Mouse (Mus musculus): Measurements from ENCODE around the gene Abtb1. TPM values are rescaled to one million over a fixed set of nuclear protein-coding genes. Genes with fewer than 3 reads are reported as not detected.

The Abtb1 gene
- polyA plus RNA-seq, 1 experiment from 2014 or later, result 26.4 TPM

DNA sequence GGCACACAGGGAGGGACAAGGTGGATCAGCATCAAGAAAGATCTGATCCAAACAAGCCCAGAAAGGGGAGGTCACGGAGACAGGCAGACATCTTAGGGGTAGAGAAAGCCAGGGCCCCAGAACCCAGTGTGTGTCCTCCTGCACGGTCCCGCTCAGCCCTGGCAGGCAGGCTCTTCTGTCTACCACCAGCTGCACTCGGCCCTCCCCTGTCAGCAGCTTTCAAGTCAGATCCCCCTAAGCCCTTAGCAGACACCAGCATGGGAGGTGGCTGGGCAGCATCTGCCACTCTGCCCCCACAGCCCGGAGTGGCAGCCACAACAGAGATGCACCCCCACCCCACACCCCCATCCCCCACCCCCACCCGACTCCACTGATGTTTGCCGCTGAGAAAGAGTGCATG is 31.0 kb upstream of the Abtb1 start:
- 37% methylated on average over 7 of the region's 7 CpGs for WGBS
- Histone ChIP-seq H3K27me3 (replicated peaks; ENCODE audit: low read depth, poor library complexity, severe bottlenecking) (peaks cover 38% of the 10 kb centered on the region), H3K4me1 (peaks cover 31% of the 10 kb centered on the region), H3K4me3 (peak overlapping the region; percentile 84), H3K27ac (replicated peaks) (0 out of 2 replicates have a peak overlapping the region, but pooled peaks have one; percentile 6), H3K9me3 (no peaks in the 10 kb centered on the region), H3K36me3 (replicated peaks) (no peaks in the 10 kb centered on the region)
- peak; percentile 17 for DNase-seq (ENCODE audit: low spot score)

DNA sequence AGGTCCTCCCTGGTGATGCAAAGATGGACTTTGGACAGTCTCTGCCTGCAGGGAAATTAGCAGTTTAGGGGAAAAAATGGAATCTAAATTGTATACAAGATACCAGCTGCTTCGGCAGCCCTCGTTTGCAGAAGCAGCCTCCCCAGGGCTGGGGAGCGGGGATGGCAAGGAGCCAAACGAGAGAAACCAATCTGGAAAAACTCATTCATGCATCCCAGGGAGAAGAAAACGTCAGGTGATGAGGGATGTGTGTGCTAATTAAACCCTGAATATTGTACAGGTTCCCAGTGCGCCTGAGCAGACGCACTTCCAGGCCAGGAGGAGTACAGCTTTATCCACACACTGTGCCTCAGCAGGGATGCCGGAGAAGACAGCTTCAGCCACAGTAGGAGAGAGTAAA is 29.8 kb upstream of the Abtb1 start:
- no peak overlapping the region for H3K27ac ChIP-seq (replicated peaks)
- H3K4me3 ChIP-seq, result no peak overlapping the region
- WGBS, result 60% methylated on average over 8 of the region's 8 CpGs
- H3K36me3 ChIP-seq (replicated peaks), result no peaks in the 10 kb centered on the region
- no peaks in the 10 kb centered on the region for H3K9me3 ChIP-seq
- DNase-seq (ENCODE audit: low spot score), result no peak
- H3K4me1 ChIP-seq, result peaks cover 31% of the 10 kb centered on the region
- H3K27me3 ChIP-seq (replicated peaks; ENCODE audit: low read depth, poor library complexity, severe bottlenecking), result peaks cover 38% of the 10 kb centered on the region

DNA sequence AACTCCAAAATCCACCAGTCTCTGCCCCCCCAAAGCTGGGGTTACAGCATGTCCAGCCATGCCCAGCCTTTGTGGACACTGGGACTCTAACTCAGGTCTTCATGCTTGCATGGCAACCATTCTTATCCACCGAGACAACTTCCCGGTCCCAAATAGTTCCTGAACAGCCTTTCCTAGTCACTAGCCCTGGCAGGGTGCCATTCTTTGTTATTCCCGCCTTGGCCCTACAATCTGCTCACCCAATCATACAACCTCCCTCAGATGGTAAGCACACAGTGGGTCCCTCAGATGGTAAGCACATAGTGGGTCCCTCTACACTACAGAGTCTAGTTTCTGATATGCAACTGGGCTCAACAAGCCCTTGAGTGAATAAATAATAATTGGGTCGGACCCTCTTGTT is 28.8 kb upstream of the Abtb1 start:
- no peak overlapping the region for H3K4me3 ChIP-seq
- DNase-seq (ENCODE audit: low spot score), result no peak
- H3K27me3 ChIP-seq (replicated peaks; ENCODE audit: low read depth, poor library complexity, severe bottlenecking), result peaks cover 30% of the 10 kb centered on the region
- H3K36me3 ChIP-seq (replicated peaks), result no peaks in the 10 kb centered on the region
- 75% methylated on average over 4 of the region's 4 CpGs for WGBS
- peaks cover 31% of the 10 kb centered on the region for H3K4me1 ChIP-seq
- H3K9me3 ChIP-seq, result no peaks in the 10 kb centered on the region
- H3K27ac ChIP-seq (replicated peaks), result no peak overlapping the region

DNA sequence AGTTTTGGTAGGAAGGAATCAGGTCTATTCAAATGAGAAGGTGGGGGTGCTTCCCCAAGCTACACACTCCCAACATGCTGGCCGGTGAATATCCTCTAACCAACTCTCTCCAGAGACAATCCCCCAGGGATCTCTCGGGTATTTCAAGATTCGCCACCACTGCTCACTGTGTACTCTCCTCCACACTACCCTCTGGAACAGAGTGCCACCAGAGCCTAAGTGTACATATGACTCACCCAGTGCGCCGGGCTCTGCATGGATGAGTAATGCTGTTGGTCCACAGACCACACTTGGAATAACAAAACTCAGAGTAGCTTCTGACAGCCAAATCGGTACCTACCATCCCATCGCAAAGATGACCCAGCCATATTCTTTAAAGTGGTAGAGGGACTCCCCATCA is 27.7 kb upstream of the Abtb1 start:
- 87% methylated on average over 7 of the region's 7 CpGs for WGBS
- no peak overlapping the region for H3K4me3 ChIP-seq
- peaks cover 21% of the 10 kb centered on the region for H3K27me3 ChIP-seq (replicated peaks; ENCODE audit: low read depth, poor library complexity, severe bottlenecking)
- no peaks in the 10 kb centered on the region for H3K9me3 ChIP-seq
- no peak for DNase-seq (ENCODE audit: low spot score)
- H3K4me1 ChIP-seq, result peaks cover 24% of the 10 kb centered on the region
- peaks cover 7% of the 10 kb centered on the region; the same call in 1 of the 2 replicates for H3K36me3 ChIP-seq (replicated peaks)
- H3K27ac ChIP-seq (replicated peaks), result no peak overlapping the region

DNA sequence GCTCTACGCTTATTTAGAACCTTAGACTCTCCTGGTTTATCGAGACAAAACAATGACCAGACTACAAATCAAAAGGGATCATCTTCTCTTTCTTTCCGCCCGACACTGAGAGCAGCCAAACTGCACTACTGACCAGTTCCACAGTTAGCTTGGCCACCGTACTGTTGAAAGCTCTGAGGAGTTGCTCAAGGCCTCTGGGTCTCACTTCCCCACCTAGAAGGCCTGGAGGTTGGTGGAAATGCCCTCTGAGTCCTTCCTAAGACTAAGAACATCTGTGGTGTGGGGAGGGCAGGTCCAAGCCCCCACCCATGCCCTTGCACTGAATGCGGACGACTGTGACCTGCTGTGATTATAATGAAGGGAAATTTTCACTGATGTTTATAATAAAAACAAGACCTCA is 23.9 kb upstream of the Abtb1 start:
- no peak for DNase-seq (ENCODE audit: low spot score)
- Histone ChIP-seq H3K27me3 (replicated peaks; ENCODE audit: low read depth, poor library complexity, severe bottlenecking) (no peaks in the 10 kb centered on the region), H3K27ac (replicated peaks) (no peak overlapping the region), H3K4me3 (no peak overlapping the region), H3K9me3 (no peaks in the 10 kb centered on the region), H3K4me1 (no peaks in the 10 kb centered on the region), H3K36me3 (replicated peaks) (peaks cover 38% of the 10 kb centered on the region)
- WGBS, result 80% methylated on average over 7 of the region's 7 CpGs

DNA sequence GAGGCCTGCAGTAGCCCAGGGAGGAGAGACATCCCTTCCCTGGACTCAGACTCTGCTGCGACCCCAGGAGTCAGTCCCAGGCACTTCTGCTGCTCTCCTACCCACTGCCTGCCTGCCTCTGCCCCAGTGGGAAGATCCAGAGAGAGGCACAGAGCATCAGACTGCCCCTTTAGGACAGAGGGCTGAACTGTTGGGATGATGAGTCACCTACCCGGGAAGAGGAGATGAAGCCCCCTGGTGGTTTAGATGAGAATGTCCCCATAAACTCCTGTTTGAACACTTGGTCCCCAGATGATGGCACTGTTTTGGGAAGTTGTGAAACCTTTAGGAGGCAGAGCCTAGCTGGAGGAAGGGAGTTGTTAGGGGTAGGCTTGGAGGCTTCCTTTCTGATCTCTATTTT is 19.1 kb upstream of the Abtb1 start:
- Histone ChIP-seq H3K27me3 (replicated peaks; ENCODE audit: low read depth, poor library complexity, severe bottlenecking) (no peaks in the 10 kb centered on the region), H3K36me3 (replicated peaks) (peaks cover 49% of the 10 kb centered on the region), H3K4me3 (no peak overlapping the region), H3K9me3 (no peaks in the 10 kb centered on the region), H3K4me1 (0 out of 2 replicates have a peak, but pooled peaks cover 2% of the 10 kb centered on the region), H3K27ac (replicated peaks) (no peak overlapping the region)
- DNase-seq (ENCODE audit: low spot score), result peak; percentile 36
- WGBS, result 10% methylated on average over 2 of the region's 2 CpGs

DNA sequence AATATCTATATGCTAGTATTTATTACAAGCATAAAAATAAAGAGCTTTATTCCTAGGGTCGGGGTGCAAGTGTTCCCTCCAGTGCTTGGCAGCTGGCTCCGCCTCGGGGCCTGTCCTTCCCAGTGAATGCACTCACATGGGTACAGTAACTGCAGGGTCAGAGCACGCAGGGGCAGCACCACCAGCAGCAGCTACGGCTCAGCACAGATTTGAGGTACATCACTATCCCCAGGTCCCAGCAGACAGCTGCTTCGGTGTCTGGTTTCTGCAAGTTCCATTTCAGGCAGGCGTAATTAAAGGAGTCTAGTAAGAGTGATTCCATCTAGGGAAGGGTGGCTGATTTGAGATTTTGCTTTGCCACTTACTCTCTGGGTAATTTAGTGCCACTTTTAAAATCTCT is 16.6 kb upstream of the Abtb1 start:
- DNase-seq (ENCODE audit: low spot score), result no peak
- Histone ChIP-seq H3K4me3 (no peak overlapping the region), H3K4me1 (0 out of 2 replicates have a peak, but pooled peaks cover 2% of the 10 kb centered on the region), H3K27me3 (replicated peaks; ENCODE audit: low read depth, poor library complexity, severe bottlenecking) (no peaks in the 10 kb centered on the region), H3K36me3 (replicated peaks) (peaks cover 35% of the 10 kb centered on the region), H3K27ac (replicated peaks) (no peak overlapping the region), H3K9me3 (no peaks in the 10 kb centered on the region)
- WGBS, result 70% methylated on average over 7 of the region's 7 CpGs

DNA sequence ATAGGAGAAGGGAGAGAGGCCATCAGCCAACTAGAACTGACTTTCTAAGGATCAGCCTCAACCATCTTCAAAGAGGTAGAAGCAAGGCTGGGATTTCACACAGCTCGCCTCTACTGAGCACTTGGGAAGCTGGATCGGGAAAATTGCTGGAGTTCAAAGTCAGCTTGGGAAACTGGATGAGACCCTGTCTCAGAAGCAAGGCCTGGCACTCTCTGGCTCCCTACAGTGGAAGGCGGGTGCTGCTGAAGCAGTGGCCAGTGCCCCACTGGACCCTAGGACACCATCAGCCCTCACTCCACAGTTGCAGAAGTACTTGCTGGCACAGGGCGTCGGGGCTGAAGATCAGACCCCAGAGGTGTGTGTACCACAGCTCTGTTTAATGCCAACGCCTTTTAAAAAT is 16.0 kb upstream of the Abtb1 start:
- H3K36me3 ChIP-seq (replicated peaks), result peaks cover 30% of the 10 kb centered on the region
- DNase-seq (ENCODE audit: low spot score), result no peak
- no peaks in the 10 kb centered on the region for H3K27me3 ChIP-seq (replicated peaks; ENCODE audit: low read depth, poor library complexity, severe bottlenecking)
- H3K4me3 ChIP-seq, result no peak overlapping the region
- no peaks in the 10 kb centered on the region for H3K9me3 ChIP-seq
- 0 out of 2 replicates have a peak, but pooled peaks cover 5% of the 10 kb centered on the region for H3K4me1 ChIP-seq
- WGBS, result 86% methylated on average over 6 of the region's 6 CpGs
- H3K27ac ChIP-seq (replicated peaks), result no peak overlapping the region

DNA sequence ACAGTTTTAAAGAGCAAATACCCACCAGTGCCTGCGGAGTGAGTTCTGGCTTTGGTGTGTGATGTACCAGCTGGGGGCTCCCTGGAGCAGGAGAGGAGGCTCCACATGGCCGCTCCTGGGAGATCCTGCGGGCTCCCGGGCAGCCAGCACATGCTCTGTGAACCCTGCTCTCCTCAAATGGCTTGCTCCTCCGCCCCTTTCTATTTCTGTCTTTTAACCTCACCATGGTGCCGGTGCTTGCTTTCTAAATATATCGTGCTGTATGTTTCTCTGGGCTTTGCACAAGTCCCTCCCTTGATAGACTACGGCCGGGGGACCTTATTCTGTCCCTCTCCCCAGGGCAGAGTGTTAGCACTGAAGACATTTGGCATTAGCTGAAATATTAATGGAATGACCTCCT is 15.5 kb upstream of the Abtb1 start:
- DNase-seq (ENCODE audit: low spot score), result no peak
- 0 out of 2 replicates have a peak, but pooled peaks cover 5% of the 10 kb centered on the region for H3K4me1 ChIP-seq
- no peak overlapping the region for H3K4me3 ChIP-seq
- WGBS, result 45% methylated on average over 9 of the region's 9 CpGs
- H3K9me3 ChIP-seq, result no peaks in the 10 kb centered on the region
- no peak overlapping the region for H3K27ac ChIP-seq (replicated peaks)
- peaks cover 27% of the 10 kb centered on the region for H3K36me3 ChIP-seq (replicated peaks)
- no peaks in the 10 kb centered on the region for H3K27me3 ChIP-seq (replicated peaks; ENCODE audit: low read depth, poor library complexity, severe bottlenecking)

DNA sequence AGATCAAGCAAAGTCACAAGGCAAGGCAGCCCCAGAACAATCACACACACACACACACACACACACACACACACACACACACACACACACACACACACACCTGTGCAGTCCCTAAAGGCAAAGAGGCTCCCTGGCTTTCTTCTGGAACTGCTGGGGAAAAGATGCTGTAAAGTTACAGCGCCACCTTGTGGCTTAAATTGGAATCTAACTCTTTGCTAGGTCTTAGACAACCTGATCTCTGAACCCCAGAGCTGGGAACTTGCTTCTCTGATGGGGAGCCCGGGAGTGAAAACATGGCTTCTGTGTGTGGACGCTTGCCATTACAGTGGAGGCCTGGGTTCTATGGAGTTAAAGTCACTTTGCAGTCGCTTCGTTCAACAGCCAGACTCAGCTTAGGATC is 13.9 kb upstream of the Abtb1 start:
- peak; percentile 58 for DNase-seq (ENCODE audit: low spot score)
- no peak overlapping the region for H3K4me3 ChIP-seq
- no peak overlapping the region for H3K27ac ChIP-seq (replicated peaks)
- H3K36me3 ChIP-seq (replicated peaks), result peaks cover 16% of the 10 kb centered on the region; the same call in 1 of the 2 replicates
- H3K9me3 ChIP-seq, result no peaks in the 10 kb centered on the region
- WGBS, result 15% methylated on average over 5 of the region's 5 CpGs
- 0 out of 2 replicates have a peak, but pooled peaks cover 5% of the 10 kb centered on the region for H3K4me1 ChIP-seq
- no peaks in the 10 kb centered on the region for H3K27me3 ChIP-seq (replicated peaks; ENCODE audit: low read depth, poor library complexity, severe bottlenecking)

DNA sequence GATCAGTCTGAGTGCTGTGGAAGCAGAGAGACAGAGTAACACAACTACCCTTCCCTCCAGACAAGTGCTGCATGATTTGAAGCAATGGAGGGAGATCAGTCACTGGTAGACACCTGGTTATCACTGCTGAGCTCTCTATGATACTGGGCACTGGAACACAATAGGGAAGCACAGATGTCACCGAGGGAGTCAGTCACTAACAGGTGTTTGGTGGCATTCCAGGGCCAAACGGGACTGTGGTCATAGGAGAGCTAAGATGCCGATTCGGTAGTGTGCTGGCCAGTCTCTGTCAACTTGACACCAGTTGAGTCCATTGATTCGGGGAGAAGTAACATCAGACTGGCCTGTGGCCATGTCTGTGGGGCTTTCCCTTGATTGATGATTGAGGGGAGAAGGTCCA is 12.7 kb upstream of the Abtb1 start:
- Histone ChIP-seq H3K9me3 (no peaks in the 10 kb centered on the region), H3K4me1 (0 out of 2 replicates have a peak, but pooled peaks cover 5% of the 10 kb centered on the region), H3K4me3 (no peak overlapping the region), H3K36me3 (replicated peaks) (peaks cover 10% of the 10 kb centered on the region), H3K27ac (replicated peaks) (no peak overlapping the region), H3K27me3 (replicated peaks; ENCODE audit: low read depth, poor library complexity, severe bottlenecking) (no peaks in the 10 kb centered on the region)
- 80% methylated on average over 5 of the region's 5 CpGs for WGBS
- no peak for DNase-seq (ENCODE audit: low spot score)

DNA sequence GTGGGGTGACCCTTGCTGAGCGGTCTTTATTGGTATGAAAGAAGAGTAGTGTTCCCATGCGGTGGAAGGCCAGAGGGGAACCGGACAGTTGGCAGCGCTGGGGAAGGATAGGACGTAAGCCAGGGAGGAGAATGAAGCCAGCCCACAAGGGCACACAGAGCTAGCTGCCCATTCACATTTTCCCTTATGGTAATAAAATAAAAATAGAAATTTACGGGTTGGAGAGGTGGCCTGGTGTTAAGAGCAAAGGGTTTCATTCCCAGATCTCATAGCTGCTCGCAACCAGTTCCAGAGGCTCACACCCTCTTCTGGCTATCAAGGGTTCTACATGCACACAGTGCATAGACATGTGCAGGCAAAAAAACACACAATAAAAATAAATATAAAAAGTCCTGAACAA is 8.2 kb upstream of the Abtb1 start:
- no peak for DNase-seq (ENCODE audit: low spot score)
- 85% methylated on average over 7 of the region's 7 CpGs for WGBS
- Histone ChIP-seq H3K4me3 (no peak overlapping the region), H3K9me3 (no peaks in the 10 kb centered on the region), H3K4me1 (peaks cover 7% of the 10 kb centered on the region; the same call in 1 of the 2 replicates), H3K27ac (replicated peaks) (no peak overlapping the region), H3K27me3 (replicated peaks; ENCODE audit: low read depth, poor library complexity, severe bottlenecking) (no peaks in the 10 kb centered on the region), H3K36me3 (replicated peaks) (peaks cover 30% of the 10 kb centered on the region)

DNA sequence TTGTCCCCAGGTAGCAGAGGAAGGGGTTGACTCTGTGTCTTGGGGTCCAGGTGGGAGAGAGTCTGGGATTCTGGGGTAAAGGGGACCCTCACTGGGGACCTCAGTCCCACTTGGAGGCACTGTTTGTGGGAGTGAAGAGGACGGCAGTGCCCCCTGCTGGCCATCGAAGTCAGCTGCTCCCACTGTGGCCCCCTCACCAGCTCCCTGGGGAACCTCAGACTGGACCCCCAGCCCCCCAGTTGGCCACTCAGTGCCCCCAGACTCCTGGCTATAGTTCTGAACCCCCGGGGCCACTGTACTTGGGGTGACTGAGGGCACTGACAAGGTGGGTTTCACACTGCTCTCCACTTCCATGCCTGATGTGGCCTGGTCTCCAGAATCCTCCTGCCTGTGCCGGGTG is 7.5 kb upstream of the Abtb1 start:
- Histone ChIP-seq H3K27me3 (replicated peaks; ENCODE audit: low read depth, poor library complexity, severe bottlenecking) (no peaks in the 10 kb centered on the region), H3K27ac (replicated peaks) (0 out of 2 replicates have a peak overlapping the region, but pooled peaks have one; percentile 15), H3K4me3 (no peak overlapping the region), H3K36me3 (replicated peaks) (peaks cover 34% of the 10 kb centered on the region), H3K9me3 (no peaks in the 10 kb centered on the region), H3K4me1 (peaks cover 7% of the 10 kb centered on the region; the same call in 1 of the 2 replicates)
- 57% methylated on average over 4 of the region's 4 CpGs for WGBS
- no peak for DNase-seq (ENCODE audit: low spot score)
